Mouse (Mus musculus): ENCODE measurements around the gene Ccn1.
A peak's percentile ranks its signal among the peaks of the same experiment; 100 is the strongest.

Ccn1 gene

GRCm38 (mm10) chr3:145650298-145651011 is 674 bp upstream of the Ccn1 start:
- peak; percentile 64 for DNase-seq (ENCODE audit: extremely low spot score, low spot score)

- peak; percentile 73 for DNase-seq (ENCODE audit: extremely low spot score, low spot score)
Observed at GRCm38 (mm10) chr3:145648991-145649851, 560 bp downstream of the Ccn1 start.

GRCm38 (mm10) chr3:145648097-145648931 is 1.5 kb downstream of the Ccn1 start:
- DNase-seq (ENCODE audit: extremely low spot score, low spot score): peak; percentile 63

GRCm38 (mm10) chr3:145647416-145647815 is 2.4 kb downstream of the Ccn1 start:
- DNase-seq (ENCODE audit: extremely low spot score, low spot score): peak; percentile 28

GRCm38 (mm10) chr3:145646666-145647065 is 3.1 kb downstream of the Ccn1 start:
- no peak for DNase-seq (ENCODE audit: extremely low spot score, low spot score)

- DNase-seq (ENCODE audit: extremely low spot score, low spot score): peak; percentile 47
Observed at GRCm38 (mm10) chr3:145646009-145646408, 3.8 kb downstream of the Ccn1 start.

GRCm38 (mm10) chr3:145645463-145645862 is 4.3 kb downstream of the Ccn1 start:
- no peak for DNase-seq (ENCODE audit: extremely low spot score, low spot score)

GRCm38 (mm10) chr3:145642861-145643260 is 6.9 kb downstream of the Ccn1 start:
- no peak for DNase-seq (ENCODE audit: extremely low spot score, low spot score)

GRCm38 (mm10) chr3:145641878-145642277 is 7.9 kb downstream of the Ccn1 start:
- DNase-seq (ENCODE audit: extremely low spot score, low spot score): no peak

GRCm38 (mm10) chr3:145641036-145641685 is 8.6 kb downstream of the Ccn1 start:
- DNase-seq (ENCODE audit: extremely low spot score, low spot score): no peak

GRCm38 (mm10) chr3:145640583-145640982 is 9.2 kb downstream of the Ccn1 start:
- no peak for DNase-seq (ENCODE audit: extremely low spot score, low spot score)

- DNase-seq (ENCODE audit: extremely low spot score, low spot score): no peak
Observed at GRCm38 (mm10) chr3:145640170-145640569, 9.6 kb downstream of the Ccn1 start.

- DNase-seq (ENCODE audit: extremely low spot score, low spot score): no peak
Observed at GRCm38 (mm10) chr3:145634002-145634710, 15.6 kb downstream of the Ccn1 start.

GRCm38 (mm10) chr3:145632888-145633287 is 16.9 kb downstream of the Ccn1 start:
- no peak for DNase-seq (ENCODE audit: extremely low spot score, low spot score)

- no peak for DNase-seq (ENCODE audit: extremely low spot score, low spot score)
Observed at GRCm38 (mm10) chr3:145628643-145629042, 21.1 kb downstream of the Ccn1 start.

GRCm38 (mm10) chr3:145627830-145628229 is 22.0 kb downstream of the Ccn1 start:
- DNase-seq (ENCODE audit: extremely low spot score, low spot score): peak; percentile 45

- no peak for DNase-seq (ENCODE audit: extremely low spot score, low spot score)
Observed at GRCm38 (mm10) chr3:145626063-145626462, 23.7 kb downstream of the Ccn1 start.

GRCm38 (mm10) chr3:145625546-145625945 is 24.2 kb downstream of the Ccn1 start:
- DNase-seq (ENCODE audit: extremely low spot score, low spot score): no peak

GRCm38 (mm10) chr3:145624786-145625185 is 25.0 kb downstream of the Ccn1 start:
- no peak for DNase-seq (ENCODE audit: extremely low spot score, low spot score)

- DNase-seq (ENCODE audit: extremely low spot score, low spot score): no peak
Observed at GRCm38 (mm10) chr3:145623047-145623446, 26.7 kb downstream of the Ccn1 start.

All from neural tube, embryonic 10.5 days (tissue).